Mouse (Mus musculus): Measurements from ENCODE around the gene Il13ra1. TPM values are rescaled to one million over a fixed set of nuclear protein-coding genes. Genes with fewer than 3 reads are reported as not detected.

Gene Il13ra1
- 5.8 and 8.7 TPM in 2 replicates for total RNA-seq (2014; rRNA removed)
- polyA plus RNA-seq (2015; fragmentation: Nextera tagmentation; extraction: Ambion mirVana): 6.8 and 7.6 TPM in 2 replicates

DNA sequence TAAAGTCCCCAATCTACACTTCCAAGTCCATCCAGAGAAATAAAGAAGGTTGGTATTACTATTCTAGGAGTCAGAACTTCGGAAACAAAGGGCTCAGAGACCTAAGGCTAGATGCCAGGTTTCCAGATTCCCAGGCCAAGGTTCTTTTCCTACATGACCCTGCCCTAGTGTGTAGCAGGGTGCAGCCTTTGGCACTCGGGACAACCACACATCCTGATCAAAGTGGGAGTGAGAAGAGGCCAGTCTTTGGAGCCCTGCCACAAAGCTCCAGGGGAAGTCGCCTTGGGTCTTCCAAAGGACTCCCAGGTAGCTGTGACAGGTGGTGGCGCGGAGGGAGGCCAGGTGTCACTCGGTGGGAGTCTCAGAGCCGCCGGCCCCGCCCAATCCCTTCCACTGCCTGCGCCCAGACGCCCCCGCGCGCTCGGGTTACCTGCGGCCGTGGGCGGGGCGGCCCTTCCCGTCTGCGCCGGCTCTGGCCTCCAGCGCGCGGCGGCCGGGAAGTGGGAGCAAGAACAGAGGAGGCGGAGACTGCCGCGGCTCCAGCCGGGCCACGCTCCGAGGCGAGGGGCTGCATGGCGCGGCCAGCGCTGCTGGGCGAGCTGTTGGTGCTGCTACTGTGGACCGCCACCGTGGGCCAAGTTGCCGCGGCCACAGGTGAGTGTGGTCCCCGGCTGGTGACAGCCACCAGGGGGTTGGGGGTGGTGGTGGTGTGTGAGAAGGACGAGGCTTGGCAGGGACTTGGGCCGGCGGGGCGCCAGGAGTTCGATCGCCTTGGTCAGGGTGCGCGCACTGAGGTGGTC lies at the start of gene Il13ra1:
TSS of gene Il13ra1 (plus strand) at position 489 of the 800 bp plus-strand sequence.
- WGBS: 23% methylated on average over 49 of the region's 51 CpGs
- Histone ChIP-seq H3K9ac (replicated peaks; ENCODE audit: low read length) (peak within 1 kb of the TSS; percentile 37; the same call in 1 of the 2 replicates), H3K4me1 (ENCODE audit: insufficient read depth, low read length) (no peaks in the 10 kb centered on the region), H3K4me3 (ENCODE audit: low read length) (peak within 1 kb of the TSS; percentile 49), H3K9me3 (ENCODE audit: low read length) (no peaks in the 10 kb centered on the region), H3K36me3 (ENCODE audit: insufficient read depth, low read length) (no peaks in the 10 kb centered on the region), H3K4me2 (ENCODE audit: low read depth, low read length) (peak within 1 kb of the TSS; percentile 69), H3K27ac (no peak within 1 kb of the TSS), H3K27me3 (ENCODE audit: insufficient read depth, low read length) (no peaks in the 10 kb centered on the region)
- TF ChIP-seq CTCF (IDR thresholded peaks at IDR 0.05; ENCODE audit: low read depth): no peak
- DNase-seq (ENCODE audit: low spot score): peak; percentile 20
- ATAC-seq: peak; percentile 83

DNA sequence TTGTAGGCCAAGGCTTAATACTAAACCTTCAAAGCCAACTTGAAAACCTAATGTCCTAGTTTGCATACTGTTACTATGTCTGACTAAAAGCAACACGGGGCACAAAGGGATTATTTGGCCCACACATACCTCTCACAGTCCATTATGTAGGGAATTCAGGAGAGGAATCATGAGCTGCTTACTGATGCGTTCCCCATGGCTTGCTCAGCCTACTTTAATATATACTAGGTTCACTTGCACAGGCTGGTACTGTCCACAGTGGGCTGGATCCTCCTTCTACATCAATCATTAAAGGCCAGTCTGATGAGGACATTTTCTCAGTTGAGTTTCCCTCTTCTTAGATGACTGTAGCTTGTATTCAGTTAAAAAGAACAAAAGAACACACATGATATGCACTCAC lies 37.9 kb upstream of the Il13ra1 start:
- DNase-seq (ENCODE audit: low spot score): no peak
- H3K4me1 ChIP-seq (ENCODE audit: insufficient read depth, low read length): no peaks in the 10 kb centered on the region
- no peaks in the 10 kb centered on the region for H3K9me3 ChIP-seq (ENCODE audit: low read length)
- 59% methylated on average over 2 of the region's 2 CpGs for WGBS
- H3K4me2 ChIP-seq (ENCODE audit: low read depth, low read length): no peak overlapping the region
- H3K36me3 ChIP-seq (ENCODE audit: insufficient read depth, low read length): no peaks in the 10 kb centered on the region
- no peaks in the 10 kb centered on the region for H3K27me3 ChIP-seq (ENCODE audit: insufficient read depth, low read length)
- no peak for TF ChIP-seq CTCF (IDR thresholded peaks at IDR 0.05; ENCODE audit: low read depth)
- H3K27ac ChIP-seq: no peak overlapping the region
- H3K4me3 ChIP-seq (ENCODE audit: low read length): no peak overlapping the region
- H3K9ac ChIP-seq (replicated peaks; ENCODE audit: low read length): no peak overlapping the region
- no peak for ATAC-seq

DNA sequence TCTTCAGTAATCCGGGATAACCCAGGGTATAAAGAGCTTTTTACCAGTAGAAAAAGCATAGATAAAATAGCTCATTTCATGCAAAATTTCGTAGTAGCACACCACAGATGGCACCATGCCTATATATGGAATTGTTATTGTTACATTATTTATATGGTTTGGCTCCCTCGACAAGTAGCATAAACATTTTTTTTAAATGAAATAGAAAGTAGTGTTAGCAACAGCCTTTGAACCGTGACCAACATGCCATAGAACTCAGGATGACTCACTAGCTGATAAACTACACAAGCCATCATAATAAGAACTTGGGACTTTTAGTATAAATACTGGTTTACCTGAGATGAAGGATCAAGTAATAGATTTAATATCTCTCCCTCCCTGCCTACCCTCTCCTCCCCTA lies 34.7 kb upstream of the Il13ra1 start:
- no peak for ATAC-seq

GRCm38 (mm10) chrX:36082917-36083316 lies 29.0 kb upstream of the Il13ra1 start:
- DNase-seq (ENCODE audit: low spot score) (no peak), ATAC-seq (no peak)
- no peak overlapping the region for H3K27ac ChIP-seq
- H3K4me2 ChIP-seq (ENCODE audit: low read depth, low read length): no peak overlapping the region
- no peaks in the 10 kb centered on the region for H3K9me3 ChIP-seq (ENCODE audit: low read length)
- TF ChIP-seq CTCF (IDR thresholded peaks at IDR 0.05; ENCODE audit: low read depth): no peak
- WGBS: 72% methylated on average over 1 of the region's 1 CpGs
- H3K4me1 ChIP-seq (ENCODE audit: insufficient read depth, low read length): no peaks in the 10 kb centered on the region
- H3K36me3 ChIP-seq (ENCODE audit: insufficient read depth, low read length): no peaks in the 10 kb centered on the region
- no peaks in the 10 kb centered on the region for H3K27me3 ChIP-seq (ENCODE audit: insufficient read depth, low read length)
- no peak overlapping the region for H3K9ac ChIP-seq (replicated peaks; ENCODE audit: low read length)
- no peak overlapping the region for H3K4me3 ChIP-seq (ENCODE audit: low read length)

More for the DNA sequence above, 34.7 kb upstream of the Il13ra1 start:
- no peaks in the 10 kb centered on the region for H3K9me3 ChIP-seq (ENCODE audit: low read length)
- no peaks in the 10 kb centered on the region for H3K27me3 ChIP-seq (ENCODE audit: insufficient read depth, low read length)
- WGBS: 71% methylated on average over 4 of the region's 4 CpGs
- no peak overlapping the region for H3K9ac ChIP-seq (replicated peaks; ENCODE audit: low read length)
- no peak overlapping the region for H3K27ac ChIP-seq
- no peak for DNase-seq (ENCODE audit: low spot score)
- no peak overlapping the region for H3K4me2 ChIP-seq (ENCODE audit: low read depth, low read length)
- TF ChIP-seq CTCF (IDR thresholded peaks at IDR 0.05; ENCODE audit: low read depth): no peak
- no peaks in the 10 kb centered on the region for H3K4me1 ChIP-seq (ENCODE audit: insufficient read depth, low read length)
- no peak overlapping the region for H3K4me3 ChIP-seq (ENCODE audit: low read length)
- no peaks in the 10 kb centered on the region for H3K36me3 ChIP-seq (ENCODE audit: insufficient read depth, low read length)

GRCm38 (mm10) chrX:36088464-36089256 lies 23.2 kb upstream of the Il13ra1 start:
- Histone ChIP-seq H3K4me3 (ENCODE audit: low read length) (no peak overlapping the region), H3K9me3 (ENCODE audit: low read length) (no peaks in the 10 kb centered on the region), H3K27me3 (ENCODE audit: insufficient read depth, low read length) (no peaks in the 10 kb centered on the region), H3K9ac (replicated peaks; ENCODE audit: low read length) (no peak overlapping the region), H3K4me2 (ENCODE audit: low read depth, low read length) (no peak overlapping the region), H3K4me1 (ENCODE audit: insufficient read depth, low read length) (no peaks in the 10 kb centered on the region), H3K27ac (no peak overlapping the region), H3K36me3 (ENCODE audit: insufficient read depth, low read length) (no peaks in the 10 kb centered on the region)
- ATAC-seq: no peak
- no peak for DNase-seq (ENCODE audit: low spot score)
- 88% methylated on average over 6 of the region's 6 CpGs for WGBS
- no peak for TF ChIP-seq CTCF (IDR thresholded peaks at IDR 0.05; ENCODE audit: low read depth)

- DNase-seq (ENCODE audit: low spot score) (no peak), ATAC-seq (no peak)
- H3K4me2 ChIP-seq (ENCODE audit: low read depth, low read length): no peak overlapping the region
- H3K27ac ChIP-seq: no peak overlapping the region
- H3K4me3 ChIP-seq (ENCODE audit: low read length): no peak overlapping the region
- WGBS: 87% methylated on average over 1 of the region's 1 CpGs
- TF ChIP-seq CTCF (IDR thresholded peaks at IDR 0.05; ENCODE audit: low read depth): no peak
- H3K4me1 ChIP-seq (ENCODE audit: insufficient read depth, low read length): no peaks in the 10 kb centered on the region
- no peaks in the 10 kb centered on the region for H3K36me3 ChIP-seq (ENCODE audit: insufficient read depth, low read length)
- no peak overlapping the region for H3K9ac ChIP-seq (replicated peaks; ENCODE audit: low read length)
- H3K27me3 ChIP-seq (ENCODE audit: insufficient read depth, low read length): no peaks in the 10 kb centered on the region
- no peaks in the 10 kb centered on the region for H3K9me3 ChIP-seq (ENCODE audit: low read length)
Measured at GRCm38 (mm10) chrX:36100883-36101282, 11.0 kb upstream of the Il13ra1 start.
